Mouse (Mus musculus) neural tube, embryonic 13.5 days (tissue): ENCODE measurements at regions not wholly inside any gene's neighbourhood (a gene's known extent, or its start where the extent isn't known, plus 50 kb on each side); places are given as distances from the start of the nearest gene placed in this dataset.

ENCODE experiments used
- ATAC-seq: fragments of 200-750 bp; cut with Nextera tagmentation; 2 replicates; pipeline ENCODE4 v1.8.0; 2017; ENCODE audit warnings: low read depth, mild to moderate bottlenecking, moderate TSS enrichment, moderate library complexity
- H3K27ac ChIP-seq: fragments of 300-500 bp; sonication (generic); replicated peaks from 2 replicates; pipeline ENCODE4 v1.5.1; 2015; ENCODE audit warnings: moderate library complexity, mild to moderate bottlenecking, inconsistent platforms
- H3K27me3 ChIP-seq: fragments of 300-500 bp; sonication (generic); 2 replicates; pipeline ENCODE4 v1.6.1; 2015; ENCODE audit warnings: mild to moderate bottlenecking, inconsistent platforms
- H3K36me3 ChIP-seq: fragments of 300-500 bp; sonication (generic); 2 replicates; pipeline ENCODE4 v1.6.1; 2015; ENCODE audit warnings: mild to moderate bottlenecking, inconsistent platforms
- H3K4me1 ChIP-seq: fragments of 300-500 bp; sonication (generic); replicated peaks from 2 replicates; pipeline ENCODE4 v1.6.1; 2015; ENCODE audit warnings: inconsistent platforms
- H3K4me2 ChIP-seq: fragments of 300-500 bp; sonication (generic); 2 replicates; pipeline ENCODE4 v1.6.1; 2015; ENCODE audit warnings: inconsistent platforms, mild to moderate bottlenecking, moderate library complexity
- H3K4me3 ChIP-seq: fragments of 300-500 bp; sonication (generic); 2 replicates; pipeline ENCODE4 v1.5.1; 2015; ENCODE audit warnings: mild to moderate bottlenecking, inconsistent platforms
- H3K9ac ChIP-seq: fragments of 300-500 bp; sonication (generic); 2 replicates; pipeline ENCODE4 v1.6.1; 2015; ENCODE audit warnings: moderate library complexity, mild to moderate bottlenecking, inconsistent platforms
- H3K9me3 ChIP-seq: fragments of 300-500 bp; sonication (generic); 2 replicates; pipeline ENCODE4 v1.6.1; 2016; ENCODE audit warnings: inconsistent platforms
- WGBS: fragments of 180-500 bp; shearing (Covaris S2); methylation state at CpG from one replicate; pipeline ENCODE4 v1.1.7; 2015; 5-methylcytosine and 5-hydroxymethylcytosine counted together

GRCm38 (mm10) chr6:67168031-67168777, 69.8 kb upstream of the Serbp1 start:
- peak; percentile 86 for ATAC-seq
- no peaks in the 10 kb centered on the region for H3K9me3 ChIP-seq
- peak overlapping the region; percentile 66 for H3K9ac ChIP-seq
- 13% methylated on average over 11 of the region's 11 CpGs for WGBS
- peak overlapping the region; percentile 56 for H3K4me2 ChIP-seq
- H3K27ac ChIP-seq: peak overlapping the region; percentile 68
- H3K27me3 ChIP-seq: no peaks in the 10 kb centered on the region
- H3K36me3 ChIP-seq: no peaks in the 10 kb centered on the region
- peaks cover 10% of the 10 kb centered on the region for H3K4me1 ChIP-seq
- H3K4me3 ChIP-seq: peak overlapping the region; percentile 44

- H3K27ac ChIP-seq: no peak overlapping the region
- no peak overlapping the region for H3K4me3 ChIP-seq
- H3K27me3 ChIP-seq: no peaks in the 10 kb centered on the region
- H3K36me3 ChIP-seq: no peaks in the 10 kb centered on the region
- 88% methylated on average over 6 of the region's 6 CpGs for WGBS
- H3K4me2 ChIP-seq: no peak overlapping the region
- ATAC-seq: no peak
- H3K4me1 ChIP-seq: peaks cover 10% of the 10 kb centered on the region
- no peaks in the 10 kb centered on the region for H3K9me3 ChIP-seq
- H3K9ac ChIP-seq: no peak overlapping the region
These were observed 72.9 kb upstream of the Serbp1 start for GRCm38 (mm10) chr6:67165091-67165490.

- Histone ChIP-seq H3K27me3 (no peaks in the 10 kb centered on the region), H3K4me1 (peaks cover 9% of the 10 kb centered on the region), H3K4me3 (no peak overlapping the region), H3K9ac (no peak overlapping the region), H3K4me2 (no peak overlapping the region), H3K27ac (no peak overlapping the region), H3K36me3 (no peaks in the 10 kb centered on the region), H3K9me3 (no peaks in the 10 kb centered on the region)
- ATAC-seq: no peak
- WGBS: 94% methylated on average over 2 of the region's 2 CpGs
These were observed 74.0 kb upstream of the Serbp1 start for GRCm38 (mm10) chr6:67163947-67164346.

- Histone ChIP-seq H3K4me2 (no peak overlapping the region), H3K4me3 (no peak overlapping the region), H3K27ac (no peak overlapping the region), H3K9me3 (no peaks in the 10 kb centered on the region), H3K9ac (no peak overlapping the region), H3K36me3 (no peaks in the 10 kb centered on the region), H3K27me3 (no peaks in the 10 kb centered on the region), H3K4me1 (no peaks in the 10 kb centered on the region)
- 70% methylated on average over 3 of the region's 3 CpGs for WGBS
- ATAC-seq: no peak
These were observed 75.2 kb upstream of the Serbp1 start for GRCm38 (mm10) chr6:67162814-67163213.

- Histone ChIP-seq H3K9ac (no peak overlapping the region), H3K4me1 (no peaks in the 10 kb centered on the region), H3K9me3 (no peaks in the 10 kb centered on the region), H3K36me3 (no peaks in the 10 kb centered on the region), H3K4me3 (no peak overlapping the region), H3K4me2 (no peak overlapping the region), H3K27ac (no peak overlapping the region), H3K27me3 (no peaks in the 10 kb centered on the region)
- no peak for ATAC-seq
- 82% methylated on average over 7 of the region's 7 CpGs for WGBS
These were observed 76.4 kb upstream of the Serbp1 start for GRCm38 (mm10) chr6:67161610-67162009.

GRCm38 (mm10) chr6:67160564-67160963, 77.4 kb upstream of the Serbp1 start:
- H3K4me3 ChIP-seq: no peak overlapping the region
- H3K27ac ChIP-seq: no peak overlapping the region
- ATAC-seq: no peak
- H3K9ac ChIP-seq: no peak overlapping the region
- no peaks in the 10 kb centered on the region for H3K4me1 ChIP-seq
- H3K27me3 ChIP-seq: no peaks in the 10 kb centered on the region
- H3K9me3 ChIP-seq: no peaks in the 10 kb centered on the region
- 81% methylated on average over 3 of the region's 3 CpGs for WGBS
- H3K36me3 ChIP-seq: no peaks in the 10 kb centered on the region
- no peak overlapping the region for H3K4me2 ChIP-seq

GRCm38 (mm10) chr6:67159726-67160523, 78.1 kb upstream of the Serbp1 start:
- WGBS: 62% methylated on average over 5 of the region's 5 CpGs
- Histone ChIP-seq H3K4me1 (no peaks in the 10 kb centered on the region), H3K4me3 (no peak overlapping the region), H3K4me2 (no peak overlapping the region), H3K27me3 (no peaks in the 10 kb centered on the region), H3K9me3 (no peaks in the 10 kb centered on the region), H3K9ac (no peak overlapping the region), H3K36me3 (no peaks in the 10 kb centered on the region), H3K27ac (no peak overlapping the region)
- no peak for ATAC-seq

GRCm38 (mm10) chr6:67159224-67159623, 78.8 kb upstream of the Serbp1 start:
- 0 out of 2 replicates have a peak overlapping the region, but pooled peaks have one; percentile 3 for H3K4me2 ChIP-seq
- 19% methylated on average over 2 of the region's 2 CpGs for WGBS
- no peak for ATAC-seq

GRCm38 (mm10) chr6:67158765-67159164, 79.2 kb upstream of the Serbp1 start:
- Histone ChIP-seq H3K36me3 (no peaks in the 10 kb centered on the region), H3K4me2 (0 out of 2 replicates have a peak overlapping the region, but pooled peaks have one; percentile 3), H3K9me3 (no peaks in the 10 kb centered on the region), H3K27me3 (no peaks in the 10 kb centered on the region), H3K9ac (no peak overlapping the region), H3K4me1 (no peaks in the 10 kb centered on the region), H3K4me3 (no peak overlapping the region), H3K27ac (no peak overlapping the region)
- peak; percentile 90 for ATAC-seq
- WGBS: 2% methylated on average over 10 of the region's 10 CpGs

More at GRCm38 (mm10) chr6:67159224-67159623, 78.8 kb upstream of the Serbp1 start:
- Histone ChIP-seq H3K27ac (no peak overlapping the region), H3K9ac (no peak overlapping the region), H3K4me1 (no peaks in the 10 kb centered on the region), H3K9me3 (no peaks in the 10 kb centered on the region), H3K4me3 (no peak overlapping the region), H3K27me3 (no peaks in the 10 kb centered on the region), H3K36me3 (no peaks in the 10 kb centered on the region)

- H3K4me2 ChIP-seq: no peak overlapping the region
- H3K9me3 ChIP-seq: no peaks in the 10 kb centered on the region
- no peak for ATAC-seq
- H3K4me1 ChIP-seq: no peaks in the 10 kb centered on the region
- no peak overlapping the region for H3K4me3 ChIP-seq
- WGBS: 86% methylated on average over 3 of the region's 3 CpGs
- no peak overlapping the region for H3K9ac ChIP-seq
- H3K36me3 ChIP-seq: no peaks in the 10 kb centered on the region
- H3K27me3 ChIP-seq: no peaks in the 10 kb centered on the region
- H3K27ac ChIP-seq: no peak overlapping the region
These were observed 85.0 kb upstream of the Serbp1 start for GRCm38 (mm10) chr6:67152845-67153468.

GRCm38 (mm10) chr6:67151515-67151914, 86.5 kb upstream of the Serbp1 start:
- Histone ChIP-seq H3K4me2 (no peak overlapping the region), H3K27me3 (no peaks in the 10 kb centered on the region), H3K9me3 (no peaks in the 10 kb centered on the region), H3K27ac (no peak overlapping the region), H3K4me3 (no peak overlapping the region), H3K9ac (no peak overlapping the region), H3K36me3 (no peaks in the 10 kb centered on the region), H3K4me1 (no peaks in the 10 kb centered on the region)
- ATAC-seq: no peak
- WGBS: 98% methylated on average over 2 of the region's 2 CpGs

GRCm38 (mm10) chr6:67149425-67149824, 88.6 kb upstream of the Serbp1 start:
- no peak overlapping the region for H3K4me3 ChIP-seq
- no peaks in the 10 kb centered on the region for H3K4me1 ChIP-seq
- no peak overlapping the region for H3K9ac ChIP-seq
- 87% methylated on average over 2 of the region's 2 CpGs for WGBS
- H3K27ac ChIP-seq: no peak overlapping the region
- ATAC-seq: no peak
- no peak overlapping the region for H3K4me2 ChIP-seq
- no peaks in the 10 kb centered on the region for H3K36me3 ChIP-seq
- no peaks in the 10 kb centered on the region for H3K27me3 ChIP-seq
- H3K9me3 ChIP-seq: no peaks in the 10 kb centered on the region
